Mouse (Mus musculus) erythroblast, embryonic 14.5 days (primary cell): ENCODE measurements around the gene Man2a2.

ENCODE experiments used
- GATA1 ChIP-seq: IDR thresholded peaks from 2 replicates; pipeline ENCODE4 v1.6.1; 2012; ENCODE audit warnings: low read length, inconsistent platforms, mixed read lengths
- TAL1 ChIP-seq: IDR thresholded peaks from 3 replicates; pipeline ENCODE4 v1.6.1; 2012; ENCODE audit warnings: low read length, inconsistent platforms, mixed read lengths

DNA sequence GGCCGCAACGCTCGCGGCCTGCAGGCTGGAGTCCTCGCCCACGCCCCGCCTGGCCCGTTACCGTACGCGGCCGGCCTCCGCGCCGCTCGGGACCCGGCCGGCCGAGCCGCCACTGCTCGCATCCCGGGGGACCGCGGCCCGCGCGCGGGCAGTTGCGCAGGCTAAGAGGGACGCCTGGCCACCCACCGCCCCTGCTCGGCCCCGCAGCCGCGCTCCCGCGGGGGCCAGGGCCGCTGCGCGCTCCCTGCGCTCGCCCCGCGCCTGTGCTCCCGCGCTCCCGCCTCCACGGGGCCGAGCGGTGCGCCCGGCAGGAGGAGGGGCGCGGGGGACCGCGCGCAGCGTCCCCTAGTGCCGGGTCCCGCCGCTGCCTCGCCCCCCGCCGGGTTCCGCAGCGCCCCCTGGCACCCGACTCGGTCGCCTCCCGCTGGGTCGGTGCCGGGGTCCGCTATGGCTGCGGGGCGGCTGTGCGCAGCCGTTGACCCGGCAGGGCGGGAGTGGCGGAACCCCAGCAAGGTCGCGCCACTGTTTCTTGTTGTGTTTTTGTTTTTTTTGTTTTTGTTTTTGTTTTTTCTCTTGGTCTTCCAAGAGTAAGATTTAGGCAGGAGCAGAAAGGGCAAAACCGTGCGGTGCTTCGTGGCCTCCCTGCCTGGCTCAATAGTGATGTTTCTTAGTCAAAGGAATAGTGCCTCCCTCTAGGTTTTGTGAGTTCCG lies at the start of gene Man2a2:
- TF ChIP-seq GATA1 (no peak), TAL1 (no peak)
